Mouse (Mus musculus) right cerebral cortex, adult 2 months (tissue): ENCODE data around the gene Cacna2d2.

Experiments used
- DNase-seq, 2 experiments: peaks; one replicate each; pipeline ENCODE4 v3.0.0; 2021 to 2022; ENCODE audit warnings: low spot score in 2 of 2

Cacna2d2 gene

DNA sequence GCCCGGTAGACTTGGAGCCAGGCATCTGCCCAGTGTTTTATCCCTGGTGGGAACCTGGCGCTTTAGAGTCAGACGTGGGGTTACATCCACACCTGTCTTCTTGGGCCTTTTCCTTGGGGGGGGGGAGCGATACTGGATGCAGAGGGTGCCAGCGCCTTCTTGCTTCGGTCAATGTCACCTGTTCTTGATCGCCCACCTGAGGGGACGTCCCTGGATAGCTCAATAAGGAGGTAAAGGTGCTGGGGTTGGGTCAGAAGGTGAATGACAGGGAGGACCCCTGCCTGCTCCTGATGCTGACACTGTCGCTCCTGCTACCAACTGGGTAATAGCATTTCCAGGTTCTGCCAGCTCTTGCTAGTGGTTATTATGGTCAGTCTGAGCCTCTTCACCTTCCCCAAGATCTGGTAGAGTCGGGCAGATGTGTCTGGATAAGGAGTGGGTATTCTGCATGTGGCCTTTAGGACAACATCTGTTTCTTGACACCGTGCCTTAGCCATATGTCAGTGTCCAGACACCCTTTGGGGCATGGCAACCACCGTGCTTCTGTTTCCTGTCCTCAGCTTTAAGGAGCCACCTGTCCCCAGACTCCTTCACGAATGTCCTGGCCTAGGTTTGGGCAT is 1.4 kb downstream of the Cacna2d2 start:
- no peak for DNase-seq

DNA sequence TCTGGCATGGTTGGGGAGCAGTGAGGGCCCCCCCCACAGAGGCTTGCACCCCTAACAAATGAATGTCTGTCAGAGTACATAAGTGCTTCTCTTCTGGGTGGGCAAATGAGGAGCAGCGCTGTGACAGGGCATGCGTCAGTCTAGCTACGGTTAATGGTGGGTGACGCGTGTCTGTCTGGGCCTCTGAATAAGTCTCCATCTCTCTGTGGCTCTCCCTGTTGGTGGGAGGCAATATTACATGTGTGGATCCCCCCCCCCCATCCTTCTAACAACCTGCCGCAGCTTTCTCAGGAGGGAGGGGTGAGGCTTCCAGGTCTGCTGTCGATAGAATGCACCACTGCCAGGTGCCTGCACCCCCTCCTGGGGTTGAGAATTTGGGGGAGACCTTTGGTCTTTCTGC is 3.7 kb downstream of the Cacna2d2 start:
- no peak for DNase-seq

DNA sequence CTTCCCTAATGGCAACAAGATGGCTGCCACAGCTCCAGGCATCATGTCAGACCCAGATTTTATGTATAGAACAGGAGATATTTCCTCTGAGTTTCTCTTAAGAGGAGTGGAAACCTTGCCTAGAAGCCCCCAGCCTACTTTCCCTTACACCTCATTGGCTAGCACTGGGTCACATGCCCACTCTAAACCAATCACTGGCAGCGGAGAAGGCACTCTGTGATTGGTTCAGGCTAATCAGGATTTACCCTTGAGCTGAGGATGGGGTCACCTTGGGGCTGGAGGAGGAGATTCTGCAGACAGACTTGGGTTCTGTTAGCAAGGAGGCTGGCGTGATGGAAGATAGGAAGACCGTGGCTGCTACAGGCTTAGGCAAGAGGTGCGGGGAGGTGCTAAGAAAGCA is 10.0 kb downstream of the Cacna2d2 start:
- no peak for DNase-seq

- no peak for DNase-seq
These were observed 17.7 kb downstream of the Cacna2d2 start for GRCm38 (mm10) chr9:107417106-107417505.

- no peak for DNase-seq
These were observed 20.3 kb downstream of the Cacna2d2 start for GRCm38 (mm10) chr9:107419491-107420244.

DNA sequence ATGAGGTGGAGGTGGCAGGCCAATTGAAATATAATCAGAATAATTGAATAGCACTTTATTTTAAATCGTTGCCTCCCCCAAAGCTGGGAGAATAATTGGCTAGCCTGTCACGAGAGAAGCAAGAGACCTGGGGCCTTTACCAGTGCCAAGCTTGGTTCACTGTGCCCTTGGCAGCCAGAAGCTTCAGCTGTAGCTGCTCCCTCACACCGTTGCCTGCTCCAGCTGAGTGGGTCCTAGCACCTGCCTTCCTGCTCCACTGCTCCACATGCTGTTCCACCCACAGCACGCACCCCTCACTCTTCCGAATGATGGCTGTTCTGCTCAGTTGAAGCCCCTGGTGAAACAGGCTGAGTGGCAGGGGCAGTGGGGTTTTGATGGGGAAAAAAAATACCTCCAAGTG is 21.5 kb downstream of the Cacna2d2 start:
- no peak for DNase-seq

DNA sequence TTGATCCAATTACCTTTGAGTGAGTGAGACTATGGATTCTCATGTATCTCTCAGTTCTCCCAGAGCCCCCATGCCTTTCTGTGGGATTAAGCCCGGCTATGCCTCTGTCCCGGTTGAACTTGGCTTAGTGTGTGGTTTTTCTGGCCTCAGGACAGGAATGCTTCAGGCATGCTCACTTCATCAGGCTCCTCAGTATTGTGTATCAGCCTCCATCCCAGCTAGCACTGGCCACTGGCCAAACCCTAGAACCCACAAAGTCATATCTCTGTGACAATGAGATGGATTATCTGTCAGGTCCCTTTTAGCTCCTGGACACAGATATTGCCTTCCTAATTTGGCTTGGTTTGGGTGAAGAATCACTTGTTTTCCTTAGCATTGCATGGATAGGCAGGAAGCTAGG is 23.5 kb downstream of the Cacna2d2 start:
- DNase-seq = no peak

DNA sequence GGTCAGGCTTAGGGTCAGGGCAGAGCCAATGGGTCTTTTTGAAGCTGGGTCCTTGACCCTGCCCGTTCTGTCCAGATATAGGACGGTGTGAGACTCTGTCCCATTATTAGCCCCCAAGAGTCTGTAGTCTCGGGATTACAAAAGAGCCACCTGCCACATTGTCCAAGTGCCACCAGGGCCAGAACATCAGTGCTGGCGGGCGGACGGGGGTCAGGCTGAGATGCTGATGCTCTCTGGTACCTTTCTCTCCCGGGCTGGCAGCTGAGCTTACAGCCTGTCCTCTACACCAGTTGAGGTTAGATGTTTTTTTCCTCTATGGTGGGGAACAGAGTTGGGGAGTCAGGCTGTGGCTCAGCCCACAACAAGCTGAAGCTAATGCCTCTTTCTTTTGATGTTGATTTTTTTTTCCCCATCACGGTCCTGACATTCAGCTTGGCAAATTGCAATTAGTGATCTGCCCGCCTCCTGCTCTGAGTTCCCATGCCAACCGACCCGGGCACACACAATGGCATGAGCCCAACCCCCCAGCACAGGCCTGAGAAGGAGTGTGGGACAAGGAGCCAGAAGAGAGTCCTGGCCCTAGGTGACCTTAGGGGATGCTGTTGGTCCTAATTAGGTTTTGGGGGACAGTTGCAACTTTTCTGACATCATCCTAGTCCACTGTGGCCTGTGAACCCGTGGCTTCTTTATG is 25.2 kb downstream of the Cacna2d2 start:
- no peak for DNase-seq

DNA sequence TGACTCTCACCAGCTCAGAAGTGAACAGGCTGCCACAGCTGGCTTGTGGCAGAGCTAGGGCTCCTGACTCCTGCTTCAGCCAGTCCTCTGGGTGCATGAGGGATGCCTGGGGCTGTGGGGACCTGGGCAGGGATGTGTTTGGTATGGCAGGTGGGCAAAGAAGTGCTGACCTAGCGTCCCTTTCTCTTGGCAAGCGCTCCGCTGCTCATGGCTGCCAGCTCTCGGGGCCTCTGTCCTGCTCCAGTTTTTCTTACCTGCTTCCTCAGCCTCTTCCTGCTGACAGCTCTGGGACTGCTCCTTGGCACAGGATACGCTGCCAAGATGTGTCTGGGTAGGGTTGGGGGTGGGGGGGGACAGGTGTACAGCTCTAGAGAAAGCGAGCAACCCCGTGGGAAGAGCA is 28.5 kb downstream of the Cacna2d2 start:
- DNase-seq = no peak

- no peak for DNase-seq
These were observed 29.2 kb downstream of the Cacna2d2 start for GRCm38 (mm10) chr9:107428451-107429186.

GRCm38 (mm10) chr9:107430445-107430844 is 31.0 kb downstream of the Cacna2d2 start:
- DNase-seq = no peak

DNA sequence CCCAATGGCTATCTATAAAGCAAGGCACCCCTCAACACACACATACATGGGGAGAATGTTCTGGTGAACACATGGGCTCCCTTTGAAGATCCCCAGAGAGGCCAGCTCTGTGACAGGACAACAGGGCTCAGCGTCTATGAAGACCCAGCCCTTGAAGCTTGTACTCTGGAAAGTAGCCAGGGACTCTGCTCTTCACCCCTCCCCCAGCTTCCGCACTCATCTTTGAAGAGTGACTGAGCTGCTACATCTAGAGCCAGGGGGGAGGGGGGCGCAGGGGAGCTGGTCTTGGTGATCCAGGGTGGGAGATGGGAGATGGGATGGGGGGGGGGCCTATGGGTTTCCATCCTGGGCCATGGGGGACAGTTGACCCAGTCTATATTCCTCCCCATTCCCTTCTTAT is 33.1 kb downstream of the Cacna2d2 start:
- DNase-seq = no peak

- DNase-seq = no peak
These were observed 35.4 kb downstream of the Cacna2d2 start for GRCm38 (mm10) chr9:107434851-107435250.

DNA sequence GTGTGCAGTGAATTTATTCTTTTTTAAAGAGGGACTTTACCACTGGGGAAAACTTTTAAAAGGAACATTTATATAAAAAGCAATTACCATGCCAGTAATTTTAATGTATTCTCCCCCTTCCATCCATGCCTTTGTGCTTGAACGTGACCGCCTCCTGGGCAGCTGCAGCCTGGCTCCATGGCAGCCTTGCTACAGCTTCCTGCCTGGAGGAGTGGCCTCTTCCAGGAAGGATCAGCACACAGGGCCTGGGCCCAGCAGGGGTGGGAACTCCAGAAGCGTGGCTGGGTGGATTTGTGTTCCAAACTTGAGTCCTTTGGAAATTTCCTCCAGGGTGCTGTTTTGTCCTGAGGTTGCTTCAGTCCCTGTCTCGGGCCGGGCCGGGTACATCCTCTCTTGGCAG is 35.9 kb downstream of the Cacna2d2 start:
- no peak for DNase-seq

DNA sequence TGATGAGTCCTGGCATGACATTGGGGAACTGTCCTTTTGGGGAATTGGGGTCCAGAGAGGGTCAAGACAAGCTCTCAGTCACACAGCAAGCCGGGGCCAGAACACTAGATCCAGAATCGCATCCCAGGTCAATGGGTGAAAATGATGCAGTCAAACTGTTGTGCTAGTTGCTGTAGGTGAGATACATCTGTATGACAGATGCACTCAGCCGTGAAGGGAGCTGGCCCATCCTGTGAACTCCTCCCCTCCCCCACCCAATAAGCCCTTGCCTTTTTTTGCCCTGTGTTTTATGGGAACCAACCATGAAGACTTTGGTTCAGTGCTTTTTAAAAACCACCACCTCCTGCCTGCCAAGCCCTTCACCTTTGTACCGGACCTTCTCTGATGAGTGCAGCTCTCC is 43.5 kb downstream of the Cacna2d2 start:
- no peak for DNase-seq

DNA sequence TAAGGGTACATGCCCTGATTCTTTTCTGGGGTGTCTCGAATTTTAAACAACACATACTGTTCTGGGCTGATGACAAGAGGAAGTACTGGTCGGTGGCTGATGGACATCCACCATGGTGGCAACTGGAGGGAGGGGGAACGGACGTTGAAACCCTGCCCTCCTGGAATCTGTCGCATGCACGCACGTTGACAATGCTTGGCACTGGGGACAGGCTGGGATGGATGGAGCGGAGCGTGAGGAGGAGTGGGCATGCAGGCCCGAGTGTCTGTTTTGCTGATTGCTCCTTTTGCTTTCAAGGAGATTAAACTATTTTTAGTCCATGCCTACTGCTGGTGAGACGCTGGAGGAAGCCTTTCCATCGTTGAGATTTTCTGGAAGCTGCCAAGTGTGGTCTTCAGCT is 43.9 kb downstream of the Cacna2d2 start:
- peak; percentile 8 to 32 for DNase-seq

- DNase-seq = no peak
These were observed 45.6 kb downstream of the Cacna2d2 start for GRCm38 (mm10) chr9:107445011-107445471.

- DNase-seq = peak; percentile 11 to 16
These were observed 49.5 kb downstream of the Cacna2d2 start for GRCm38 (mm10) chr9:107448805-107449517.

DNA sequence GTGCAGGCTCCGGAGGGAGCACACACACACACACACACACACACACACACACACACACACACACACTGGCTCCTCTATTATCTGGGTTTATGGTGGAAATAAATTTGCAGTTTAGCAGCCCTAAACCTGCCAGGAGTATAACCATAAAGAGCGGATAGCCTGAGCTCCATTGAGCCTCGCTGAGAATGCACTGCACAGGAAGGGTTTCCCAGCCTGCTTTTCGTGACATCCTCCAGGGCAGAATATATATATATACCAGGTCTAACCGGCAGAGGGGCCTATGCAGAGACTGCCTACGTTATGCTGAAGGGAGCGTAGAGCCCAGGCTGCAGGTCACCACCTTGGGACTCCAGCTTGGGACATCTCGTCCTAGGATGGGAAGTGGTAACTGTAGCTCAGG is 52.0 kb downstream of the Cacna2d2 start:
- no peak for DNase-seq

GRCm38 (mm10) chr9:107451891-107452521 is 52.6 kb downstream of the Cacna2d2 start:
- no peak for DNase-seq

- no peak for DNase-seq
These were observed 53.1 kb downstream of the Cacna2d2 start for GRCm38 (mm10) chr9:107452552-107452951.
